Mouse (Mus musculus): ENCODE data around the gene Nucb1. TPM values are rescaled to one million over a fixed set of nuclear protein-coding genes. Genes with fewer than 3 reads are reported as not detected.
"Not testable (repeated sequence)": the region's sequence is repeated elsewhere in the genome, so short reads cannot be mapped to it uniquely, and the experiment has no call there.

Gene Nucb1
- polyA plus RNA-seq, 1 experiment from 2014 or later, result 106 TPM

GRCm38 (mm10) chr7:45486761-45487415 is 23.3 kb downstream of the Nucb1 start, which contains the start of gene Gm45808:
Gene Gm45808 (minus strand): TSS chr7:45486811.
- 84% methylated on average over 12 of the region's 12 CpGs for WGBS
- no peak within 1 kb of the TSS for H3K9ac ChIP-seq (replicated peaks)
- no peaks in the 10 kb centered on the region for H3K9me3 ChIP-seq
- H3K27ac ChIP-seq (replicated peaks), result no peak within 1 kb of the TSS
- H3K4me2 ChIP-seq (replicated peaks), result 0 out of 2 replicates have a peak within 1 kb of the TSS, but pooled peaks have one; percentile 66
- H3K4me3 ChIP-seq, result no peak within 1 kb of the TSS
- no peaks in the 10 kb centered on the region for H3K36me3 ChIP-seq
- no peak for ATAC-seq (ENCODE audit: low FRiP score, low read depth)
- no peaks in the 10 kb centered on the region for H3K27me3 ChIP-seq
- peaks cover 13% of the 10 kb centered on the region; the same call in 1 of the 2 replicates for H3K4me1 ChIP-seq

GRCm38 (mm10) chr7:45486158-45486557 is 24.0 kb downstream of the Nucb1 start:
- no peak overlapping the region for H3K27ac ChIP-seq (replicated peaks)
- H3K9ac ChIP-seq (replicated peaks), result no peak overlapping the region
- 83% methylated on average over 7 of the region's 7 CpGs for WGBS
- H3K27me3 ChIP-seq, result no peaks in the 10 kb centered on the region
- H3K9me3 ChIP-seq, result no peaks in the 10 kb centered on the region
- H3K36me3 ChIP-seq, result no peaks in the 10 kb centered on the region
- H3K4me2 ChIP-seq (replicated peaks), result no peak overlapping the region
- ATAC-seq (ENCODE audit: low FRiP score, low read depth), result no peak
- no peak overlapping the region for H3K4me3 ChIP-seq
- H3K4me1 ChIP-seq, result peaks cover 13% of the 10 kb centered on the region; the same call in 1 of the 2 replicates

- not testable (repeated sequence) for H3K4me1 ChIP-seq; ATAC-seq (ENCODE audit: low FRiP score, low read depth); H3K36me3 ChIP-seq; H3K27ac ChIP-seq (replicated peaks); H3K4me3 ChIP-seq; H3K9ac ChIP-seq (replicated peaks); H3K27me3 ChIP-seq; H3K9me3 ChIP-seq; H3K4me2 ChIP-seq (replicated peaks)
- WGBS, result over 99% methylated on average over 5 of the region's 5 CpGs
These were observed 25.2 kb downstream of the Nucb1 start for GRCm38 (mm10) chr7:45484985-45485384.

GRCm38 (mm10) chr7:45482166-45482565 is 28.0 kb downstream of the Nucb1 start:
- H3K27ac ChIP-seq (replicated peaks), result no peak overlapping the region
- H3K4me1 ChIP-seq, result no peaks in the 10 kb centered on the region
- no peaks in the 10 kb centered on the region for H3K9me3 ChIP-seq
- H3K36me3 ChIP-seq, result no peaks in the 10 kb centered on the region
- 94% methylated on average over 1 of the region's 1 CpGs for WGBS
- ATAC-seq (ENCODE audit: low FRiP score, low read depth), result no peak
- no peaks in the 10 kb centered on the region for H3K27me3 ChIP-seq
- H3K4me3 ChIP-seq, result no peak overlapping the region
- H3K4me2 ChIP-seq (replicated peaks), result no peak overlapping the region
- H3K9ac ChIP-seq (replicated peaks), result no peak overlapping the region

- Histone ChIP-seq H3K9me3 (no peaks in the 10 kb centered on the region), H3K4me1 (no peaks in the 10 kb centered on the region), H3K4me3 (no peak within 1 kb of the TSS), H3K9ac (replicated peaks) (no peak within 1 kb of the TSS), H3K27me3 (no peaks in the 10 kb centered on the region), H3K36me3 (no peaks in the 10 kb centered on the region), H3K27ac (replicated peaks) (no peak within 1 kb of the TSS), H3K4me2 (replicated peaks) (no peak within 1 kb of the TSS)
- peak; percentile 54 for ATAC-seq (ENCODE audit: low FRiP score, low read depth)
- WGBS, result 48% methylated on average over 15 of the region's 15 CpGs
These were observed 28.8 kb downstream of the Nucb1 start, which contains the start of gene Tulp2 for GRCm38 (mm10) chr7:45481374-45481927. Gene Tulp2 (plus strand): TSS chr7:45481877.

- not testable (repeated sequence) for H3K9me3 ChIP-seq; ATAC-seq (ENCODE audit: low FRiP score, low read depth); H3K4me1 ChIP-seq; H3K4me2 ChIP-seq (replicated peaks); H3K27ac ChIP-seq (replicated peaks); H3K27me3 ChIP-seq; H3K4me3 ChIP-seq; H3K36me3 ChIP-seq; H3K9ac ChIP-seq (replicated peaks)
- WGBS, result 82% methylated on average over 3 of the region's 4 CpGs
These were observed 29.9 kb downstream of the Nucb1 start for GRCm38 (mm10) chr7:45480310-45480709.

- H3K27me3 ChIP-seq, result no peaks in the 10 kb centered on the region
- no peak for ATAC-seq (ENCODE audit: low FRiP score, low read depth)
- no peak overlapping the region for H3K9ac ChIP-seq (replicated peaks)
- no peaks in the 10 kb centered on the region for H3K4me1 ChIP-seq
- H3K4me2 ChIP-seq (replicated peaks), result no peak overlapping the region
- H3K9me3 ChIP-seq, result no peaks in the 10 kb centered on the region
- no peak overlapping the region for H3K4me3 ChIP-seq
- H3K36me3 ChIP-seq, result no peaks in the 10 kb centered on the region
- WGBS, result 93% methylated on average over 7 of the region's 7 CpGs
- no peak overlapping the region for H3K27ac ChIP-seq (replicated peaks)
These were observed 31.4 kb downstream of the Nucb1 start for GRCm38 (mm10) chr7:45478774-45479173.

- Histone ChIP-seq H3K9me3 (no peaks in the 10 kb centered on the region), H3K27me3 (no peaks in the 10 kb centered on the region), H3K4me2 (replicated peaks) (no peak overlapping the region), H3K4me1 (no peaks in the 10 kb centered on the region), H3K4me3 (no peak overlapping the region), H3K27ac (replicated peaks) (no peak overlapping the region), H3K36me3 (no peaks in the 10 kb centered on the region), H3K9ac (replicated peaks) (no peak overlapping the region)
- WGBS, result 14% methylated on average over 3 of the region's 3 CpGs
- peak; percentile 30; the same call in 1 of the 2 replicates for ATAC-seq (ENCODE audit: low FRiP score, low read depth)
These were observed 33.2 kb downstream of the Nucb1 start for GRCm38 (mm10) chr7:45477003-45477402.

GRCm38 (mm10) chr7:45476453-45476852 is 33.8 kb downstream of the Nucb1 start:
- ATAC-seq (ENCODE audit: low FRiP score, low read depth), result no peak
- H3K4me3 ChIP-seq, result no peak overlapping the region
- H3K9ac ChIP-seq (replicated peaks), result no peak overlapping the region
- no peak overlapping the region for H3K4me2 ChIP-seq (replicated peaks)
- WGBS, result 60% methylated on average over 1 of the region's 1 CpGs
- no peaks in the 10 kb centered on the region for H3K4me1 ChIP-seq
- H3K9me3 ChIP-seq, result no peaks in the 10 kb centered on the region
- H3K27me3 ChIP-seq, result no peaks in the 10 kb centered on the region
- H3K27ac ChIP-seq (replicated peaks), result no peak overlapping the region
- H3K36me3 ChIP-seq, result no peaks in the 10 kb centered on the region

- no peak overlapping the region for H3K4me3 ChIP-seq
- no peak overlapping the region for H3K27ac ChIP-seq (replicated peaks)
- no peak for ATAC-seq (ENCODE audit: low FRiP score, low read depth)
- no peaks in the 10 kb centered on the region for H3K36me3 ChIP-seq
- WGBS, result 78% methylated on average over 16 of the region's 16 CpGs
- H3K4me2 ChIP-seq (replicated peaks), result 0 out of 2 replicates have a peak overlapping the region, but pooled peaks have one; percentile 11
- H3K9me3 ChIP-seq, result no peaks in the 10 kb centered on the region
- no peak overlapping the region for H3K9ac ChIP-seq (replicated peaks)
- no peaks in the 10 kb centered on the region for H3K4me1 ChIP-seq
- H3K27me3 ChIP-seq, result no peaks in the 10 kb centered on the region
These were observed 34.8 kb downstream of the Nucb1 start for GRCm38 (mm10) chr7:45475291-45475969.

GRCm38 (mm10) chr7:45470869-45471268 is 39.3 kb downstream of the Nucb1 start:
- no peak overlapping the region for H3K9ac ChIP-seq (replicated peaks)
- no peaks in the 10 kb centered on the region for H3K9me3 ChIP-seq
- no peak overlapping the region for H3K4me3 ChIP-seq
- H3K36me3 ChIP-seq, result no peaks in the 10 kb centered on the region
- H3K27ac ChIP-seq (replicated peaks), result no peak overlapping the region
- 6% methylated on average over 3 of the region's 3 CpGs for WGBS
- no peak overlapping the region for H3K4me2 ChIP-seq (replicated peaks)
- H3K27me3 ChIP-seq, result no peaks in the 10 kb centered on the region
- H3K4me1 ChIP-seq, result peaks cover 8% of the 10 kb centered on the region
- ATAC-seq (ENCODE audit: low FRiP score, low read depth), result no peak

GRCm38 (mm10) chr7:45467090-45467670 is 43.0 kb downstream of the Nucb1 start:
- peak overlapping the region; percentile 77 for H3K4me3 ChIP-seq
- H3K4me2 ChIP-seq (replicated peaks), result peak overlapping the region; percentile 89
- peak; percentile 52 for ATAC-seq (ENCODE audit: low FRiP score, low read depth)
- peaks cover 35% of the 10 kb centered on the region for H3K36me3 ChIP-seq
- H3K4me1 ChIP-seq, result peaks cover 18% of the 10 kb centered on the region
- H3K27ac ChIP-seq (replicated peaks), result no peak overlapping the region
- H3K9ac ChIP-seq (replicated peaks), result peak overlapping the region; percentile 37
- 36% methylated on average over 7 of the region's 7 CpGs for WGBS
- no peaks in the 10 kb centered on the region for H3K27me3 ChIP-seq
- no peaks in the 10 kb centered on the region for H3K9me3 ChIP-seq

Data from midbrain, embryonic 12.5 days (tissue).